10 mouse cellular contexts compared by ENCODE assay signal in the genomic region with DNA sequence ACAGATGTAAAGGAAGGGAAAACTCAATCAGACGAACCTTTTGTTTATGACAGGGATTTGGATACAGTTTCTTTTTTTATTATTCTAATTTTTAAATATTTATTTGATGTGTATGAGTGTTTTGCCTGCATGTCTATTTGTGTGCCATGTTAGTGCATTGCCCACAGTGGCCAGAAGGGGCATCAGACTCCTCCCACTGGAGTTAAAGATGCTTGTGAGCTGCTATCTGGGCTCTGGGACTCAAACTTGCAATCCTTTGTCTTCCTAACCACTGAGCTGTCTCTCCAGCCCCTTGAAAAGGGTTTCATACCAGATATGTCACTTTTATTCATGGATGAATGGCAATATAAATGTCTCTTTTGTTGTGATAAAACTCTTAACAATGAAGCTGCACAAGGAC.
DNase-seq lines count a peak whose midpoint lies in the region; ATAC-seq and TF ChIP-seq lines count a peak whose summit lies in the region.
"Had no signal": no experiment of that assay in that cellular context is flagged by ENCODE, and none has a peak within 500 bp of the region (broad histone marks: within the 10 kb centered on the region; RNA-seq: fewer than 3 reads in every experiment).

No protein-coding gene starts in this region.

- intact Hi-C loops in heart, postnatal 25 days (cut with DNase I), result loop anchor here (5.0 kb wide), 1 partner anchor 165 kb away; no protein-coding TSS in a partner anchor

- in situ Hi-C loops in CH12.LX (cut with MboI; ENCODE audit: low pct_ligation_motif_present, low pct_unique_long_range_greater_than_20kb, low sequenced_read_pairs), result no loop called here

- H3K27me3 ChIP-seq in kidney, embryonic 14.5 days (ENCODE audit: control insufficient read depth, insufficient read depth, low read length), result no peaks in the 10 kb centered on the region
- no peaks in the 10 kb centered on the region for H3K27me3 ChIP-seq in CH12.LX (replicated peaks)
- H3K27me3 ChIP-seq in lung, postnatal 0 days (replicated peaks; ENCODE audit: insufficient read depth, low read length), result no peaks in the 10 kb centered on the region
- H3K27me3 ChIP-seq: embryonic facial prominence, embryonic 15.5 days; megakaryocyte, embryonic 14.5 days had no signal

- H3K4me1 ChIP-seq in kidney, embryonic 14.5 days (ENCODE audit: control insufficient read depth, insufficient read depth, low read length), result no peaks in the 10 kb centered on the region
- H3K4me1 ChIP-seq in CH12.LX (ENCODE audit: control insufficient read depth in 1 of 2, insufficient read depth in 2 of 2), result peaks cover 0 to 4% of the 10 kb centered on the region in 2 experiments; a peak in 1 of 4 replicates
- no peaks in the 10 kb centered on the region for H3K4me1 ChIP-seq in lung, postnatal 0 days (ENCODE audit: insufficient read depth, low read depth, low read length)
- H3K4me1 ChIP-seq: embryonic facial prominence, embryonic 15.5 days; megakaryocyte, embryonic 14.5 days had no signal

- TF ChIP-seq EP300 in CH12.LX (IDR thresholded peaks at IDR 0.05; ENCODE audit: low read length), result no peak
- no peak for TF ChIP-seq EP300 in lung, postnatal 0 days (IDR thresholded peaks at IDR 0.05)

- no peak overlapping the region for H3K4me3 ChIP-seq in kidney, embryonic 14.5 days (ENCODE audit: low read length)
- no peak overlapping the region for H3K4me3 ChIP-seq in CH12.LX (replicated peaks in 1 of 3; ENCODE audit: low read depth in 2 of 3, low read length in 2 of 3, poor library complexity in 1 of 3)
- no peak overlapping the region for H3K4me3 ChIP-seq in lung, postnatal 0 days (ENCODE audit: low read depth, low read length)
- H3K4me3 ChIP-seq: embryonic facial prominence, embryonic 15.5 days; megakaryocyte, embryonic 14.5 days had no signal

- 73% methylated on average over 1 of the region's 1 CpGs for WGBS in kidney, embryonic 14.5 days
- 41% methylated on average over 1 of the region's 1 CpGs for WGBS in lung, postnatal 0 days

- H3K9ac ChIP-seq in kidney, embryonic 14.5 days (ENCODE audit: low read depth, low read length), result no peak overlapping the region
- H3K9ac ChIP-seq in CH12.LX (ENCODE audit: insufficient read depth, low read depth), result no peak overlapping the region
- no peak overlapping the region for H3K9ac ChIP-seq in lung, postnatal 0 days (replicated peaks; ENCODE audit: low read depth)
- H3K9ac ChIP-seq: embryonic facial prominence, embryonic 15.5 days had no signal

- H3K4me2 ChIP-seq in kidney, embryonic 14.5 days (replicated peaks; ENCODE audit: low read depth, low read length), result no peak overlapping the region
- no peak overlapping the region for H3K4me2 ChIP-seq in CH12.LX (ENCODE audit: insufficient read depth, low read depth, poor library complexity, severe bottlenecking)
- H3K4me2 ChIP-seq in lung, postnatal 0 days (replicated peaks; ENCODE audit: low read depth, low read length), result no peak overlapping the region
- H3K4me2 ChIP-seq: embryonic facial prominence, embryonic 15.5 days had no signal

- no peak overlapping the region for H3K27ac ChIP-seq in kidney, embryonic 14.5 days (ENCODE audit: low read depth, low read length)
- H3K27ac ChIP-seq in CH12.LX (ENCODE audit: insufficient read depth, low read depth), result no peak overlapping the region
- H3K27ac ChIP-seq in lung, postnatal 0 days (ENCODE audit: low read length), result no peak overlapping the region
- H3K27ac ChIP-seq: embryonic facial prominence, embryonic 15.5 days had no signal

- no peak for TF ChIP-seq POLR2A in CH12.LX (IDR thresholded peaks at IDR 0.05; ENCODE audit: low read depth, low read length)
- TF ChIP-seq POLR2A in brain, embryonic 14.5 days (IDR thresholded peaks at IDR 0.05; ENCODE audit: borderline replicate concordance, extremely low read depth, insufficient read depth, insufficient read length, poor library complexity, severe bottlenecking), result no peak

- DNase-seq in kidney, adult 18-20 months, result peak; percentile 38
- DNase-seq in CH12.LX (ENCODE audit: extremely low read depth), result peak; percentile 31
- peak; percentile 50 for DNase-seq in brain, embryonic 14.5 days (ENCODE audit: low read depth)
- DNase-seq in lung, postnatal 0 days (ENCODE audit: low spot score), result no peak
- peak; percentile 77 for DNase-seq in thymus, postnatal 4 days
- DNase-seq in heart, postnatal 25 days (ENCODE audit: low spot score), result no peak
- DNase-seq in frontal cortex, adult 2 months (ENCODE audit: extremely low spot score in 1 of 2, low spot score in 1 of 2), result no peak

- H3K36me3 ChIP-seq in kidney, embryonic 14.5 days (ENCODE audit: control insufficient read depth, insufficient read depth, low read length), result no peaks in the 10 kb centered on the region
- H3K36me3 ChIP-seq in CH12.LX (replicated peaks in 1 of 2; ENCODE audit: control insufficient read depth in 1 of 2, insufficient read depth in 1 of 2, low read length in 1 of 2), result peaks cover 0 to 14% of the 10 kb centered on the region in 2 experiments
- no peaks in the 10 kb centered on the region for H3K36me3 ChIP-seq in lung, postnatal 0 days (ENCODE audit: insufficient read depth, low read length)
- H3K36me3 ChIP-seq: embryonic facial prominence, embryonic 15.5 days had no signal

- dilution Hi-C loops in CH12.LX (cut with MboI; ENCODE audit: extremely low pct_ligation_motif_present, extremely low pct_unique_long_range_greater_than_20kb, low sequenced_read_pairs), result no loop called here

- no peak for ATAC-seq in kidney, embryonic 14.5 days (ENCODE audit: low FRiP score, low TSS enrichment)
- ATAC-seq in lung, postnatal 0 days, result no peak

- TF ChIP-seq RAD21 in CH12.LX (IDR thresholded peaks at IDR 0.05; ENCODE audit: low read depth, low read length), result peak; percentile 70

- 0 out of 2 replicates have a peak, but pooled peaks cover 2% of the 10 kb centered on the region for H3K9me3 ChIP-seq in kidney, embryonic 14.5 days (ENCODE audit: control insufficient read depth, low read length)
- peaks cover 4% of the 10 kb centered on the region for H3K9me3 ChIP-seq in CH12.LX (replicated peaks; ENCODE audit: low read length)
- no peaks in the 10 kb centered on the region for H3K9me3 ChIP-seq in lung, postnatal 0 days (ENCODE audit: low read length)
- H3K9me3 ChIP-seq: embryonic facial prominence, embryonic 15.5 days had no signal

- peak in 1 of 2 experiments; percentile 65; a peak in 3 of 4 replicates for TF ChIP-seq CTCF in CH12.LX (conservative IDR thresholded peaks at IDR 0.05 in 1 of 2, IDR thresholded peaks at IDR 0.05 in 1 of 2; ENCODE audit: low read depth in 2 of 2, low read length in 2 of 2)
- TF ChIP-seq CTCF in brain, embryonic 14.5 days (IDR thresholded peaks at IDR 0.05; ENCODE audit: borderline replicate concordance, extremely low read depth, insufficient read depth, insufficient read length), result peak; percentile 47; the same call in 1 of the 2 replicates
- peak; percentile 70 for TF ChIP-seq CTCF in lung, postnatal 0 days (IDR thresholded peaks at IDR 0.05)

- no peaks in the 10 kb centered on the region for H3K79me2 ChIP-seq in CH12.LX (replicated peaks; ENCODE audit: control insufficient read depth, extremely low read depth, insufficient read depth, poor library complexity, severe bottlenecking)

TF ChIP-seq in CH12.LX, 34 proteins besides CTCF, POLR2A, EP300 and RAD21:
- TF ChIP-seq SMC3 (IDR thresholded peaks at IDR 0.05; ENCODE audit: low read depth, low read length) (peak; percentile 45), ETS1 (conservative IDR thresholded peaks at IDR 0.05; ENCODE audit: low read depth, low read length) (no peak)

Comparison
In these comparisons a context has a peak if more than half of its experiments do, and no peak if none do; other contexts are left out.
1. DNase-seq: peak in kidney, adult 18-20 months (single experiment), CH12.LX (single experiment), brain, embryonic 14.5 days (single experiment) and thymus, postnatal 4 days (single experiment); none in lung, postnatal 0 days (single experiment), heart, postnatal 25 days (single experiment) and frontal cortex, adult 2 months (0 of 2).